Mouse (Mus musculus) layer of hippocampus, adult 8-10 months (tissue): ENCODE results near the gene Faf1. TPM values are rescaled to one million over a fixed set of nuclear protein-coding genes. Genes with fewer than 3 reads are reported as not detected.

ENCODE experiments used
- DNase-seq, 2 experiments: peaks; one replicate each; pipeline ENCODE4 v3.0.0; 2022; ENCODE audit warnings: low spot score in 2 of 2
- total RNA-seq, 4 experiments: library from RNA; stranded (reverse); gene quantifications; 2 replicates each; pipeline ENCODE4 v1.2.4; 2022

Faf1 gene
- total RNA-seq, 4 experiments from 2014 or later, result 22.9 to 26.6 (median 24.3) TPM

DNA sequence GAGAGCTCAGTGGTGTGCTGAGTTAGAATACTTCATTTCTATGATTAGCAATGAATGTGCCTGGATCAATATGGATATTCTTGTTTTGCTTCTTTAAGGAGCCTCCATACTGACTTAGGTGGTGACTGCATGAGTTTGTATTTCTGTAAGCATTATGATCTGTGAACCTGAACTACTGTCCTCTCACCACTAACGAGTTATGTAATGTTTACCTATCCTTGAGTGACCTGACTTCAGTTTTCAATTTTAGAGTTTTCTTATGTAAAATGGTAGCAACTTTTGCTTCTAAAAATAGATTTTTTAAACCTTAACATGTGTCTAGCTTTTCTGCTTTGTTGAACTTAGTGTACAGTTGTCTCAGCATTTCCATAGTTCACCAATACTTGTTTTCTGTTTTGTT lies 92.7 kb downstream of the Faf1 start:
- DNase-seq, result no peak

DNA sequence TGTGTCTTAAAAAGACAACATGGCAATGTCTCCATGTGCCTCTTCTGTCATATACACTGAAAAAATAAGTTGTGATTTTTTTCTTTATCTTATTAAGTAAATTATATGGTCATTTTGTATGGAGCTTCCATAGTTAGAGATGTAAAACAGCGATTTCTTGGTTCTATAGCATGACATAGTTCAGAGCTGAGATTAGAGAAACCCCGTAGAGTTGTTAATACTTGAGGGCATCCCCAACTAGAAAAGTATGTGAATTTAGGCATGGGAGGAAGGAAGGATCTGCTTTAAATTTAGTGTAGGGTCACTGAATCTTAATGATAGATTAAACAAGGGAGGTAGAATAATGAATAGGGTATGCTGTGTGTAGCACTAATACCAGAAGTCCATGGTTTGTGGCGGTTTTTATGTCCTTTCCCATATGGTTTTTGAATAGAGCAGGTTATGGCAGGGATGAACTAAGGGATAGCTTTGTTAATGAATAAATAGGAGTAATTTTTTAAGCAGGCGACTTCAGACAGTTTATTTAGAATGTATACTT lies 106.3 kb downstream of the Faf1 start:
- no peak for DNase-seq

DNA sequence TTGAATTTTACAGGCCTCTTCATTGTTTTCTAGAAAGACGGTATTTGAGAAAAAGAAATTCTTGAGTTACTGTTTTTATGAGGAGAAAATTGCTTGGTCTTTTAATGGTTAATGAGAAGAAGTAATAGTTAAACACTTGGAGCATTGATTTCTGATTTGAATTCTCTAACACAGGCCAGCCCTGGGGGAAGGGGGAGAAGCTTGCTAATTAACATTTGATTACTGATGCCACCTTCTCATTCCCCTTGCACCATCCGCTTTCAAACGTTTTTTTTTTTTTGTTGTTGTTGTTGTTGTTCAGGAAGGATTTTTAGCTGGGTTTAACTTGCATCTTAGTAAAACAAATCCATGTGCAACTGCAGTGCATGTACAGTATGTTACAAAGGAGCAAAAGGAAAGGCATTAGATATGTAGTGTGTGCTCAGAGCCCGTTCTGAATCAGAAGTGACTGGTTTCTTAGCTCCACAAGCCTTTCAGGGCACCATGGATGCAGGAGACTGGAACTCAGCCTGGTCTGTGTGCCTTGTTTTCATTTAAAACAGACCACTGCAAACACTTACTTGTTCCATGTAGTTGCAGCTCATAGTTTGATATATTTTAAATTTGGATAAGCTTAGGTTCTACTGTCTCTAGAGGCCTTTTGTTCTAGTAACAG lies 113.1 kb downstream of the Faf1 start:
- no peak for DNase-seq

DNA sequence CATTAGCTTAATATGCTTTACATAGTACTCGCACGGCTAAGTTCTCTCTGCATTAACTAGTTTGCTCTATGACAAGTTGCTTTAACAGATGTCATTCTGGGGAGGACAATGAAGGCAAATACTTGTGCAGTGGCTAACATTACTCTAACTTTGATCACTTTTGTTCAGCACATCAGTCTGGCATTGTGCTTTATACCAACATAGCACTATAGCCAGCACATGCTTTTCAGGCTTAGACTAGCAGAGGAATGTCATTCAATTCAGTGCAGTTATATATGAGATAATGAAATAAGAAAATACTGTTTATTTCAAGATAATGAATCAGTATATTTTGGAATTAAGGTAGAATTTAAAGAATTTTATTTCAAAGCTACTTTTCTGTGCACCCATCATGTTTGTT lies 115.9 kb downstream of the Faf1 start:
- no peak for DNase-seq

DNA sequence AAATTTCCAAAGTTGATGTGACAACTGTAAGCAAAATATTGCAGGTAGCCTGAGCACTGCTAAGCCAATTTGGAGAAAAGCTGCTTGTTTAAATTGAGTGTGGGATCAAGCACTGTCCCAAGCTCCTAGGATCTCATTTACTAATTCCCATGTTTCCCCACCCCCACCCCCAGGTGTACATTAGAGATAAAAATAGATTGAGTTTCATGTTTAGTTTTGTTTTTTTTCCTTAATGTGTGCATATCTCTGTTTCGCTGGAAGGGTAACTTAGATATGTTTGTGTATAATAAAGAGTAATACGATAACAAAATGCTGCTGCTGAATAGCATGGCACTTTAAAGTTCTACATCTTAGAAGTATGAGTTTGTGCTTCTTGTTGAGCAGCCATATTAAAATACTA lies 116.7 kb downstream of the Faf1 start:
- no peak for DNase-seq

DNA sequence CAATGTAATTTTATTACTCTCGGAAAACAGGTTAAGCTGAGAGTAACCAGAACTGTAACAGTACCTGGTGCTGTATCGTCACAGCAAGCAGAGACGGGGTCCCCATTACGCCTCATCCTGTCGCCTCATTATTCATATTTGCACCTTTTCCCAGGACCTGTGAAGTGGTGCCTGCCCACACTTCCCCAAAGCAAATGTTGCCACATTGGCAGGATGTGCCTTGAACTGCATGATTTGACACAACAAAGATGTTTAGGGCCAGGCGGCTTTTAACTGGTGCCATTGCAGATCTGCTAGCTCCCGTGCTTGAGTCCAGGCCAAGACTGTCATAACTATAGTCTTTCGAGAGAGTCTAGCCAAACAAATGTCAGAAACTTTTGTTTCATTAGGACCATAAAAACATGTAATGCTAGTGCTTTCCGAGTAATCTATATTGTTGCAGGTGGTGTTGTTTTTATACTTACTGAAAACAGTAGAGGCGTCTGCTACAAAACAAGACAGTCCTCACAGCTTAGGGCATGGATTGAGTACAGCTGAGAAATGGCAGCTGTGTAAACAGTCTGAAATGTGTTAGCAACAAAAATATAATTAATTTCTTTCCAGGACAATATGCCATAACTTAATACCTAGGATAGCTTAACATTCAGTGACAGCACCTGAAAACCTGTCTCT lies 121.3 kb downstream of the Faf1 start:
- no peak for DNase-seq

DNA sequence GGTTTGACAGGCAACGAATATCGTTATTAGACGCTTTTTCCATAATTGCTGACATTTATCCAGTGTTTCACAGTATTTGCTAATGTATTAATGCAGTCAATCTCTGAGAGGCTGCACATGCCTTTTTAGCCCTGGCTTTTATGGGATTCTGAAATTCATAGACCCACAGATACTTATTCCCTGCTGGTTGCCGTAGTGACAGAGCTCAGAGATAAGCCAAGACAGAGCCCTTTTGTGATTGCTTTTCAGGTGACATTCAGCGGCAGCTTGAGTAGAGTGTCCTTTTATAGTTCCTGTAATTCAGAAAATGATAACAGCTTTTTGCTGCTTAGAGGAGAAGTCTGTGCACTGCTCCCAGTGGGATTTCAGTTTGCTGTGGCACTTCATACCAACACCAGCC lies 130.0 kb downstream of the Faf1 start:
- DNase-seq, result no peak

DNA sequence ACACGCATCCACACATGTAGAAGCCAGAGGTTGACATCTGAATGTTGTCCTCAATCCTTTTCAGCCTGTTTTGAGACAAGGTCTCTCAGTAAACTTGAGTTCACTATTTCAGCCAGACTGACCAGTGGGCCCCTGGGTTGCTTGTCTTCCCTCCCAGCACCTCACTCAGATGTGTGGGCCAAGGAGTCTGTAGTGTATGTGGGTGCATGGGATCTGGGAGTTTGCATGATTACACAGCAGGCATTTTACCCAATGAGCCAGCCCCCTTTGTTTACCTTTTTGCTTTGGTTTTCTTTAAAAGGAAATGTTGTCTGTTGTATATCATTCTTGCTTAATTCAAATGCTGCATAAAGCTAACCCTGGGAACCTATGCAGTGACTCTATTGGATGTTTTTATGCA lies 138.8 kb downstream of the Faf1 start:
- DNase-seq, result no peak

DNA sequence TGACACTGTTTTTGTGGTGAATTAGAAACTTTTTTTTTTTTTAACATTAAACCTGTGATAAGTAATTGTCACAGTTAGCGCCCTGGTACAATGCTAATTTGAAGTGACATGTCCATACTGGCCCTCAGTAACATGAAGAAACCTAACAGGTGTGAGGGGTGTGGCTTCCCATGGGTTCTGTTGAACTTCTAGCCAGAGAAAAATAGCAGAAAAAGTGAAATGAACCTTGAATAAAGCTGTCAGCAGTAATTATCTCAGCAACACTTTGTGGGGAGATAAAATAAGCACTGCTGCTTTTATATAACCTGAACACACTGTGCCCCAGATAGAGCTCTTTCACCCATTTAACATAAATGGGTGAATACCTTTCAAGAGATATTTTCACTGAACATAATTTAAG lies 139.2 kb downstream of the Faf1 start:
- DNase-seq, result no peak

DNA sequence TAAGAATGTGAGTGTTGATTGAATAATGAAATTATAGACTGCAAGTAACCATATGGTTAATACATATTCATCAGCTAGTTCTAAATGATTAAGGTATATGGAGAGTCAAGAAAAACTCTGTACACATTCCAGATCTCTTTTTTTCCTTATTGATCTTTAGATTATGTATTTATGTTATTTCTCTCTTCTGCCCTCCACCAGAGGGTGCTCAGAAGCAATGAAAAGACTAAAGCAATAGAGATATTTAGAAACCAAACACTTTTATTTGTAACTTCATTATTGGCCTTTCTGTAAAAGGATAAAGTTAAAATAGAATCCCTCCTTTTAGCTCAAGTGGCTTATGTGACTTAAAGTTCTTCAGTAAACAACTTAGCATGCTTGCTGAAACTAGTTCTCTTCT lies 143.1 kb downstream of the Faf1 start:
- DNase-seq, result no peak

DNA sequence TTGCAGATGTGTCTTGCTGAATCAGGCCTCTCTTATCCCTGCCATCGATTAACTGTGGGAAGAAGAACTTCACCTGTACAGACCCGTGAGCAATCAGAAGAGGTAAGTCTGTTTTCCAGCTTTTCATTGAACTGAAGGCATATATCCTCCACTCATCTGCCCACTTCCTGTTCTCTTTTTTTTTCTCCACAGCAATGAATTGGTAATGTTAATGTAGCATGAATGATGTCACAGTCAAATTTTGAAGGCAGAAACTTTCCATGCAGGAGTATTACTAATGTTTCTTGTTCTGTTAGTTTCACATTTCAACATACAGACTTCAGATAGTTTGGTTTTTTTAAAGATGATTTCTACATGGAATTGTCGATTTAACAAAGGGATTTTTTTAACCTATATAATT lies 153.4 kb downstream of the Faf1 start:
- DNase-seq, result no peak

DNA sequence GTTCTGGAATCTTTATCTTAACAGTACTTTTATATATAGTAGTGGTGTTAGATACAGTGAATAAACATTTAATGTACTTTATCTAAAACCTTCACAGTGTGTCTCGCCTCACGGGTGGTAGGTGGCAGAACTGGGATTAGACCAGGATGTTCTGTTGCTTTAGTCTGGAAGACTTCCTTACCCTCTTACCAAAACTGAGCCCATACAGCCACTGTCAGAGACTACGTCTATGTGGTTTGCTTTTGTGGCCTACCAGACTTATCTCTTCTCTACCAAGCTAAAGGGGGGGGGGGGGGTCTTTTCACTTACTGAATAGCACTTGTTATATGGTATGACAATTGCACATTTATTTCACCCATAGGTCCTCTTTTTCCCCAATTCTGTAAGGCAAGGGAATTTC lies 181.5 kb downstream of the Faf1 start:
- DNase-seq, result no peak

DNA sequence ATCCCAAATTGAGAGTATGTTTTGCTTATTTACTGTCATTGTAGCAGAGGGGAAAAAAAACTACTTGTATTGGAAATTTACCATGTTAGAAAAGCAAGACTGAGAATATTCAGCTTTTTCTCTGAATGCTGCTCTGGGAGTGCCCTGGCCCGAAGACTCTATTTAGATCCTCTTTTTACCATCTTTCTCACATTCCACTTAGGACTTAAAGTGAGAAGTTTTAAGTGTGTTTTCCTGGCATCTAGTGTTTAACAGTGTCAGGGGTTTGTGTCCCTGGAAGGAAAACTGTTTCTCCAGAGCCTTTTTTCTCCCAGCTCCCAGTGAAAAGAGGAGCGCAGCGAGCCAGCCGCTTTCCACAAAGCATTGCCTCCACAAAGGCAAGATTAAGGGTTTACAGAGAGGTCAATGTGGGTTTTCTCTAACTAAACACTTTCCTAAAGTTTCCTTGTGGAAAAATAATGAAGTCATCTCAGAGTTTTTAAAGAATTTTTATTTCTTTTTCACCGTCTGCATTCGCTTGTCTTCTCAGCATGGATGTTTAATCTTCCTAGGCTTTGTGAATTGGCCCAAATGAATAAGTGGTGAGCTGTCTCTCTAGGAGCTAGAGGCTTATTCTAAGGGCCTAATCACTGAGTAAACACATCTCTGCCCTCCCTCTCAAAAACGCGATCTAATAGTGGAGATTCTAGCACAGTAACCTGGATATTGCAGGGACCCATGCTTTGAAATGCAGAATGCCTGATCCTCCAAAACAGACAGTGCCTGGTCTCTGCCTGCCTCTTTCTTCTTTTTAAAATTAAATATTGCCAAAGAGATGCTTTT lies 182.4 kb downstream of the Faf1 start:
- DNase-seq, result no peak

DNA sequence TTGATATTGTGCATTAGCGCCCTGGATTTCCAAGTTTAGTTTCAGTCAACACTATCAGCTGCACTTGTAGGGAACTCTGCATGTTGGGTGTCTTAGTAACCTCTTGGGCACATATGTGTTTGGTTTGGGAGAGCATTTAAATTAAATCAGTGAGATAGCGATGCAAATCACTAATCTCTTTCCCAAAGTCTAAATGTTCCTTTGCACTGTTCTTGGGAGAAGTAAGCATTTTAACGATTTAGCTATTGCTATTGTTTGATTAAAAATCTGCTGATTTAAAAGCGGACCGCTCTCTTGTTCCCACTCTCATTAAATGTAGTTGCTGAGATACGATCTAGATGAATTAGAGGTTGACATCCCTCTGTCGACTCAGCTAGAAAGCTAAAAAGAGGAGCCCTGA lies 183.0 kb downstream of the Faf1 start:
- DNase-seq, result no peak

DNA sequence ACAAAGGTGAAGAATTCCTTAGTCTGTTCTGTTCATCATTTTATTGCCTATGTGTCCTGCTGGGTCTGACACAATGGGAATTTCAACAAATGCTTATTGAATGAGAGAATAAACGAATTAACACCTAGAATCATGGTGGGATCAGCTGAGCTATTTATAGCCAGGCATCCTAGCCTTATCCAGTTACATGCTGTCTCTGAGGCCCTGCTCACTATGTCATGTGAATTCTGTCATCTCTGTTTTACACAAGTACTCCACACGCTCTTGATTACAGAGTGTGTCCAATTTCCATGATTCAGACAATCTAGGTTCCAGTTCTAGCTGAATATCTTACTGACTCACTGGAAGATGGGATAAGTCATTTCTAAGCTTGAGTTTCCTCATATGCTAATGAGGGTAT lies 183.9 kb downstream of the Faf1 start:
- no peak for DNase-seq

DNA sequence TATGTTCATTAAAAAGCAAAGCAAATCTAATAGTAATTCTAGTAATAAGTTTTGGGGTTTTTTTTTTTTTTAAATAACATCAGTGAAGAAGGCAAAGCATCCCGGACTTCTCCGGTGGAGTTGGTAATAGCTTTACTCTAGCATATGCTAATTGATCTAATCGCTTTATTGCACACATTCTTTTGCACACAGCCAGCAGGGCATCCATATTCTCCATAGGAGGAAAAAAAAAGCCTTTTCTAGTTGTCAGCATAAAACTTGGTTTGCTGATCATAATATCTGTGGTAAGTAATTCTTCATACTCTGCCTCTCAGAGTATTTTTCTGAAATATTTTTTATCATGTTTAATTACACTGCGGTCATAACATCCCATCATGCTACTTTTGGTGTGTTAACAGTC lies 185.9 kb downstream of the Faf1 start:
- no peak for DNase-seq

DNA sequence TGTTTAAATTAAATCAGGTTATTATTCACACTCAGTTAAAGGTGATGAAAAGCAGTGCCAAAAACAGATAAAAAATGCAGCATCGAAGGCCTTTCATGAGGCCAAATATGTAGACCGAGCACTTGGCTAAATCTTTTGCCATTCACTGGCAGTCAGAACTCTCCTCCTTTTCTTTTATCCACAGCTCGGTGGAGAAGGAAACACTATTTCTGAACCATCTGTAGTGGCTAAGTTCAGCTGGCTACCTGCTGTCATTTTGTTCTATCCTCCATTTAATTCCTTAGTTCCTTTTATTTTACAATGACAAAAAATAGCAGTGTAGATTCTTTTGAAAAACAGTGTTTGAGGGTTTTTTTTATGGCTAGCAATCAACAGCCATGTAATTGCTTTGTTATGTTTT lies 186.6 kb downstream of the Faf1 start:
- DNase-seq, result no peak

DNA sequence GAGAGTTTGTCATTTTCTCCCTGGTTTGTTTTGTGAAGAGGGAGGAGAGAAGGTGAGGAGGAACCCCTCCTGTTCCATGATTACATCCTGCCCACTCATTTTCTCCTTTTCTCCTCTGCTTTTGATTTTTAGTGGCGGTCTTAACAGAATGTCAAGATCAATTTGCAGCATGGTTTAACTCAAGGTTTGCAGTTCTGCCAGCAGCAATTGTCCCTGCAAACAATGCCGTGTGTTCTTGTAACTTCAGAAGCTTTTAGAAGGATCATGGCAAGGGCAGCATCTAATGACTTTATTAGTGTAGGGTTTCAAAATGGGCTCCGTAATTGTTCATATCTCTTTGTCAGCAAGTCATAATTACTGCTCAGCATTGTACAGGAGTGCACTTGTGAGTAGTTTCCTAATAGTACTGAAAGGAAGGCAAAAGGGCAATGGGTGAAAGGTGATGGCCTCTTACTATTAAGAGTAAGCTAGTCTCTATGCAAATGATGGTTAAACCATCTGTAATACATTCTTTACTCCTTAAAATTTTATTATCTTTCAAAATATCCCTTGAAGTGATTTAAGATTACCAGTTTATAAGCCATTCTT lies 192.6 kb downstream of the Faf1 start:
- no peak for DNase-seq

DNA sequence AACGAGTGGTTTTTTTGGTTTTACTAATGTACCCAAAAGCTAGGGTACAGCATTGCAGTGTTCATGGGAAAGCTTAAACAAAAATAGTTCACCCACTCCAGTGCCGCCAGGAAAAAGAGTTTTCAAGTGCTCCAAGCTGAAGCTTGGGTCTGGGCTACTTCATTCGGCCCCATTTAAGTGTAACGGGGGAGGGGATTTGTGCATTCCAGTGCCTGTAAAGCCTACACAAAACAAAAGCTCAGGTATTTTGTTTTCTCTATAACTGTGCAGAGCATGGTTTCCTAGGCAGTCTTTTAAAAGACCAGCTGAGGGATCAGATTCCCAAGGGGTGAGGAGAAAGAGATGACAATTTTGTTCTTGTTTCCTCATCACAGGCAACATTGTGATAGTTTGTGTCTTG lies 207.9 kb downstream of the Faf1 start:
- DNase-seq, result no peak

DNA sequence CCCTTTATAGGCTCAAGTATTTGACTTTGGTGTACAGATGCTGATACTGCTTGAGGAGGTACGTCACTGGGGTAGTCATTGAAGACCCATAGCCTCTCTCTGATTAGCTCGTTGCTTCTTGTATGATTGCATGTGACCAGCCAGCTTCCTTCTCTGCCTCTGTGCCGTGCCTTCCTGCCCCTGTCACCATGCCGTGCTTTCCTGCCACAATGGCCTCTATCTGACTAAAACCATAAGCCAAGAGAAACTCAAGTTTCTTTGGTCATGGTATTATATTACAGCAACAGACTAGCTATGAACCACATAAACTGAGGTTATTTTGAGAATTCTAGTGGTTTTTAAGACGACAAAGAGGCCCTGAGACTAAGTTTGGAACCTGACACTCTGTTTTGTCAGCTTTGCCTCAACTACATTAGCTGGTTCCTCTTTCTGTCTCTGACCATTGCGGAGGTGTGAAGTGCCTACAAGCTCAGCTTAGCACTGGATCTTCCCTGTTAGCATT lies 211.5 kb downstream of the Faf1 start:
- no peak for DNase-seq

DNA sequence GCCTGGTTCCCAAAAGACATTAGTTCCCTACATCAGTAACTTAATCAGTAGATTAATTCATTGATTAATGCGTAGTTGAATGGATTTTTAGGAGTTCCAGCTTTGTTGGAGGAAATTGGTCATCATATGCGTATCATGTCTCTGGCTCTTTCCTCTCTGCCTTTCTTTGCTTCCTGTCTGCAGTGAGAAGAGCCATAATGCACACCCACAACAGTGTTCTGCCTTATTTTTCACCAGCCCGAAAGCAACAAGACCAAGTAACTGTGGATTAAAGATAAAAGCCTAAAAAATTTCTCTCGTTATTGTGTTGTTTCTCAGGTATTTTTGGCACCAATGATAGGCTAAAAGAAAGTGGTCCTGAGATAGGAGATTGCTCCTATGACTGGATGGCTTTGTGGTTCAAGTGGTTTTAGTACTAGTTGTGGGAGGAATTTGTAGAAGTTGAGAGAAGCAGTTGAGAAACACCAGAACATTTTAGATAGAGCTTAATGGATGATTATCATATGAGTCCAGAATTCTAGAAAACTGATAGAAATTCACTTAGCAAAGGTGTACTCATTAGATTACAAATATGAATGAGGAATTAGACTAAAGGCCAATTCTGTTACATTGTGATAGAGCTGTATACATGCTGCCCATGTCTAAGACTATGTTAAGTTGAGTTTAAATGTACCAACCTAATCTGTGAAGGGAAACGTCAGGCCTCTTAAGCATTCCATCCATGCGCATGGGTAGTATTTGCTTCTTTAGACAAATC lies 221.6 kb downstream of the Faf1 start:
- no peak for DNase-seq
